Mouse (Mus musculus) CH12.LX (cell line): ENCODE results near the gene Pax5. TPM values are rescaled to one million over a fixed set of nuclear protein-coding genes. Genes with fewer than 3 reads are reported as not detected.

Experiments used
- DNase-seq: peaks from one replicate; pipeline ENCODE4 v3.0.0-alpha.2; 2013; ENCODE audit errors: extremely low read depth
- H3K27ac ChIP-seq: 2 replicates; pipeline ENCODE4 v1.5.1; 2012; ENCODE audit warnings: low read depth, mild to moderate bottlenecking, control low read depth, moderate library complexity; ENCODE audit not compliant: insufficient read depth
- H3K27me3 ChIP-seq: replicated peaks from 2 replicates; pipeline ENCODE3; 2012; ENCODE audit warnings: inconsistent platforms
- H3K36me3 ChIP-seq, 2 experiments: replicated peaks in 1 of 2; 2 replicates each; pipeline versions ENCODE3 to v1.6.1; 2012; ENCODE audit warnings: inconsistent platforms in 1 of 2, low read length in 1 of 2, mild to moderate bottlenecking in 1 of 2, mixed read lengths in 1 of 2, moderate library complexity in 1 of 2; ENCODE audit not compliant: control insufficient read depth in 1 of 2, insufficient read depth in 1 of 2
- H3K4me1 ChIP-seq, 2 experiments: 2 replicates each; pipeline ENCODE4 v1.6.1; 2012; ENCODE audit warnings: inconsistent platforms in 1 of 2, moderate library complexity in 1 of 2; ENCODE audit not compliant: insufficient read depth in 2 of 2, control insufficient read depth in 1 of 2
- H3K4me2 ChIP-seq: 2 replicates; pipeline ENCODE4 v1.6.1; 2012; ENCODE audit warnings: low read depth, mild to moderate bottlenecking, control low read depth; ENCODE audit not compliant: poor library complexity, insufficient read depth, severe bottlenecking
- H3K4me3 ChIP-seq, 3 experiments: fragments of 150-350 bp in 1 of 3; sonication (generic) in 1 of 3; replicated peaks in 1 of 3; 2 replicates each; pipeline versions ENCODE3 to v1.5.1; 2011 to 2012; ENCODE audit warnings: low read depth in 2 of 3, low read length in 2 of 3, mild to moderate bottlenecking in 2 of 3, moderate library complexity in 2 of 3, control low read depth in 1 of 3, improper control_type of control experiment in 1 of 3, inconsistent platforms in 1 of 3, mixed read lengths in 1 of 3; ENCODE audit not compliant: poor library complexity in 1 of 3
- H3K79me2 ChIP-seq: replicated peaks from 2 replicates; pipeline ENCODE4 v1.6.1; 2012; ENCODE audit warnings: mild to moderate bottlenecking, moderate library complexity; ENCODE audit not compliant: control insufficient read depth, poor library complexity, insufficient read depth, severe bottlenecking; ENCODE audit errors: extremely low read depth
- H3K9ac ChIP-seq: 2 replicates; pipeline ENCODE4 v1.6.1; 2012; ENCODE audit warnings: low read depth, mild to moderate bottlenecking, control low read depth, moderate library complexity; ENCODE audit not compliant: insufficient read depth
- H3K9me3 ChIP-seq: replicated peaks from 2 replicates; pipeline ENCODE3; 2012; ENCODE audit warnings: low read length, inconsistent platforms, mixed read lengths
- BHLHE40 ChIP-seq: IDR thresholded peaks from 2 replicates; pipeline ENCODE4 v1.6.1; 2011; ENCODE audit warnings: mild to moderate bottlenecking, low read depth, low read length, improper control_type of control experiment
- CHD1 ChIP-seq: IDR thresholded peaks from 2 replicates; pipeline ENCODE4 v1.6.1; 2012; ENCODE audit warnings: low read depth, low read length, improper control_type of control experiment, inconsistent platforms
- E2F4 ChIP-seq: IDR thresholded peaks from 2 replicates; pipeline ENCODE4 v1.6.1; 2011; ENCODE audit warnings: low read depth, low read length, improper control_type of control experiment; ENCODE audit not compliant: insufficient replicate concordance
- HCFC1 ChIP-seq: IDR thresholded peaks from 2 replicates; pipeline ENCODE4 v1.6.1; 2012; ENCODE audit warnings: low read depth, mild to moderate bottlenecking, inconsistent platforms, low read length, improper control_type of control experiment
- JUND ChIP-seq: conservative IDR thresholded peaks from 2 replicates; pipeline ENCODE4 v1.6.1; 2011; ENCODE audit warnings: low read depth, low read length, improper control_type of control experiment
- KAT2A ChIP-seq: IDR thresholded peaks from 2 replicates; pipeline ENCODE4 v1.6.1; 2012; ENCODE audit warnings: low read length, improper control_type of control experiment, inconsistent platforms; ENCODE audit not compliant: insufficient replicate concordance
- MAFK ChIP-seq: IDR thresholded peaks from 2 replicates; pipeline ENCODE4 v1.6.1; 2011; ENCODE audit warnings: low read length, improper control_type of control experiment; ENCODE audit not compliant: insufficient replicate concordance
- MAX ChIP-seq: IDR thresholded peaks from 2 replicates; pipeline ENCODE4 v1.6.1; 2011; ENCODE audit warnings: low read length, improper control_type of control experiment
- MYC ChIP-seq: IDR thresholded peaks from 2 replicates; pipeline ENCODE4 v1.6.1; 2011; ENCODE audit warnings: low read depth, mild to moderate bottlenecking, improper control_type of control experiment, low read length
- NELFE ChIP-seq: IDR thresholded peaks from 2 replicates; pipeline ENCODE4 v1.6.1; 2011; ENCODE audit warnings: low read depth, low read length, improper control_type of control experiment
- RCOR1 ChIP-seq: conservative IDR thresholded peaks from 2 replicates; pipeline ENCODE4 v1.6.1; 2012; ENCODE audit warnings: low read depth, mild to moderate bottlenecking, inconsistent platforms, low read length, improper control_type of control experiment
- SMC3 ChIP-seq: IDR thresholded peaks from 2 replicates; pipeline ENCODE4 v1.6.1; 2011; ENCODE audit warnings: low read depth, low read length, improper control_type of control experiment
- USF1 ChIP-seq: IDR thresholded peaks from 2 replicates; pipeline ENCODE4 v1.6.1; 2014; ENCODE audit warnings: low read depth, mild to moderate bottlenecking, inconsistent platforms, low read length, improper control_type of control experiment
- USF2 ChIP-seq: conservative IDR thresholded peaks from 2 replicates; pipeline ENCODE4 v1.6.1; 2011; ENCODE audit warnings: low read depth, low read length, improper control_type of control experiment
- ZC3H11A ChIP-seq: IDR thresholded peaks from 2 replicates; pipeline ENCODE4 v1.6.1; 2012; ENCODE audit warnings: low read depth, mild to moderate bottlenecking, inconsistent platforms, low read length, improper control_type of control experiment
- ZNF384 ChIP-seq: IDR thresholded peaks from 2 replicates; pipeline ENCODE4 v1.6.1; 2012; ENCODE audit warnings: low read depth, low read length, improper control_type of control experiment, inconsistent platforms
- dilution Hi-C: fragments of 300-500 bp; cut with MboI; formaldehyde crosslinking; loops from 2 replicates; pipeline ENCODE4 v1.14.3; 2020; ENCODE audit warnings: low sequenced_read_pairs; ENCODE audit not compliant: extremely low pct_unique_long_range_greater_than_20kb, extremely low pct_ligation_motif_present
- in situ Hi-C: fragments of 300-500 bp; cut with MboI; formaldehyde crosslinking; loops from 3 replicates; pipeline ENCODE4 v1.14.3; 2019; ENCODE audit warnings: low sequenced_read_pairs, low pct_ligation_motif_present, low pct_unique_long_range_greater_than_20kb, mixed read lengths
- polyA plus RNA-seq: library from polyadenylated mRNA; unstranded; fragments of >175 nt; gene quantifications from 2 replicates; pipeline ENCODE4 v1.2.1, GENCODE M21; 2012; ENCODE audit warnings: low read depth; ENCODE audit not compliant: insufficient read length
- total RNA-seq, 2 experiments: library from RNA; depleted of rRNA; stranded (reverse); fragments of 300-350 nt in 1 of 2; fragments of >200 nt in 1 of 2; gene quantifications; 2 replicates each; pipeline ENCODE4 v1.2.3; 2012 to 2014

Gene Pax5
- total and polyA plus RNA-seq, 3 experiments: 13.5 to 57.4 (median 21.8) TPM

DNA sequence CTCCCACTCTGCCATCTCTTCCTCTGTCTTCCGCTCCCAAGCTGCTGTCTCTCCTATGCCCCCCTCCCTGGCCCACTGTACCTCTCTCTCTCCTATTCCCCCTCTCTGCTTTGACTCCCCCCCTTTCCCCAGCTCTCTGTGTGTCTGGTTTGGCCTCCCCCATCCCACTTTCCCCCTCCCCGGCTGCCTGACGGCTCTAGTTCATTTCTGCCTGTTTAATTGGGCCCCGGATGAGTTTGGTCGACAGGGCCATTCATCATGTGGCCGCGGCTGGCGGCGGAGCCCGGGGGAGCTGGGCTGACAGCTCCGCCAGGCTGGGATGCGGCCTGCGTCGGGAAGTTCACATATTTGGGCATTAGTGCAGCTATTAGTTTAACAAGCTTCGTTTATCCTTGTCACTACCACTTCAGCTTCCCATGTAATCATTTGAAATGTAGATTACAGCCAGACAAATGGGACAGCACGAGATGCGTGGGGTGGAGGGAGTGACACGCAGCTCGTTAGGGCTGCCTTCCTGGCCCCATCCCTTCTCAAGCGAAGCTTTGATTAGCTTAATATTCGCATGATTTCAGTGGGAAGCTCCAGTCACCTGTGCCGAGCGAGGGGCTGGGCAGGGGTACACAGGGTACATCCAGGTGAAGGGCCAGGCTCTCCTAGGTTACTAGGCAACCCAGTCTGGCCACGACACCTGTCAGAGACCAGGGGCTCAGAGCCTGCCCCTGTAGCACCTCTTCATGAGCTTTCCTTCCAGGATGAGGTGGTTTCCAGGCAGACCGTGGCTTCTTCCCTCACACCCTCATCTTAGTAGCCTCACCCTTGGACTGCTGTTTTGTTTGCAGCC lies 201.7 kb downstream of the Pax5 start:
- no peak for DNase-seq
- H3K4me3 ChIP-seq: no peak overlapping the region
- H3K4me1 ChIP-seq: no peaks in the 10 kb centered on the region
- dilution Hi-C loops (no loop called here), in situ Hi-C loops (no loop called here)
- H3K36me3 ChIP-seq: no peaks in the 10 kb centered on the region
- H3K79me2 ChIP-seq: no peaks in the 10 kb centered on the region
- TF ChIP-seq NELFE: no peak
- peaks cover 5% of the 10 kb centered on the region for H3K27me3 ChIP-seq
- H3K9ac ChIP-seq: no peak overlapping the region
- H3K9me3 ChIP-seq: no peaks in the 10 kb centered on the region
- H3K4me2 ChIP-seq: no peak overlapping the region
- no peak overlapping the region for H3K27ac ChIP-seq

DNA sequence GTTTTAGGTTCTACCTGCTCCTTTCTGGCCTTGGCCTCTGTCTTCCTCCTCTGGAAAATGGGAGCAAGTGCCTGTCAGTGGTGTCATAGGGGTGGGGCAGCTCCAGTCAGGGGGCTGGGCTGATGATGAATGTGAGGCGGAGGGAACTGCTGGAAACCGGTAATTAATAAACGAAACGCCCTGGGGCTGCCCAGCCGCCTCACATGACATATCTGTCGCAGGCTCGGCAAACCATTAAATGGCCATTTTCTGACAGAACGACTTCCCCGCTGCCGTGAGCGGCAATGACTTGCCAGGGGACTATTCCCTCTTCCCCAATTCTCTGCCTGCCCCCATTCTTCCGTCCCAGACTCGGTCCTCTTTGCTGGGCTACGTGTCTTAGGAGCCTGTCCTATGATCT lies 202.4 kb downstream of the Pax5 start:
- no peaks in the 10 kb centered on the region for H3K4me1 ChIP-seq
- peaks cover 5% of the 10 kb centered on the region for H3K27me3 ChIP-seq
- DNase-seq: no peak
- H3K9ac ChIP-seq: no peak overlapping the region
- TF ChIP-seq KAT2A (no peak), SMC3 (no peak), ZNF384 (no peak), MAFK (no peak), HCFC1 (no peak), RCOR1 (no peak), CHD1 (no peak), ZC3H11A (no peak), JUND (no peak), E2F4 (no peak)
- 0 out of 2 replicates have a peak overlapping the region, but pooled peaks have one; percentile 27 for H3K4me2 ChIP-seq
- dilution Hi-C loops: no loop called here
- in situ Hi-C loops: no loop called here
- H3K27ac ChIP-seq: no peak overlapping the region
- no peaks in the 10 kb centered on the region for H3K79me2 ChIP-seq
- no peaks in the 10 kb centered on the region for H3K9me3 ChIP-seq
- H3K4me3 ChIP-seq: no peak overlapping the region
- no peaks in the 10 kb centered on the region for H3K36me3 ChIP-seq

DNA sequence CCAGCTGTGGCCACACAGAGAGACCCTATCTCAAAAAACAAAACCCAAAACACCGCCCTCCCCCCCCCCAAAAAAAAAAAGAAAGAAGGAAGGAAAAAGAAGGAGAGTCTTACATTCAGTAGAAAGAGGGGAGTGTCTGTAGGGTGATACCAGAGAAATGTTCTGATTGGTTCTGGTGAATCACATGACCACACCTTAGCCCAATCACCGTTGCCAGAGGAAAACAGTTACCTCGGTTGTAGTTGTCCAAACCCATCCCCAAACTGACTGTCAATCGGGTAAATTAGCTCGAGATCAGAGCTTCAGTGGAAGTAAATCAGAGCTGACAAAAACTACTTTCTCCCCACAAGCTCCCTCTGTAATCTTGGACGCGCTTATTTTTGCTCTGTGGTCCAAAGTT lies 205.3 kb downstream of the Pax5 start:
- TF ChIP-seq BHLHE40 (no peak), USF2 (peak; percentile 76), MAX (0 out of 2 replicates have a peak, but pooled peaks have one; percentile 17), MYC (no peak), USF1 (peak; percentile 72)
- dilution Hi-C loops: no loop called here
- no peak overlapping the region for H3K9ac ChIP-seq
- H3K27ac ChIP-seq: no peak overlapping the region
- H3K79me2 ChIP-seq: no peaks in the 10 kb centered on the region
- no peaks in the 10 kb centered on the region for H3K4me1 ChIP-seq
- peaks cover 5% of the 10 kb centered on the region for H3K27me3 ChIP-seq
- no peak overlapping the region for H3K4me2 ChIP-seq
- no peak overlapping the region for H3K4me3 ChIP-seq
- H3K36me3 ChIP-seq: no peaks in the 10 kb centered on the region
- no peaks in the 10 kb centered on the region for H3K9me3 ChIP-seq
- in situ Hi-C loops: no loop called here
- peak; percentile 29 for DNase-seq
